Mouse (Mus musculus) heart, embryonic 14.5 days (tissue): ENCODE data around the gene Tmem101. TPM values are rescaled to one million over a fixed set of nuclear protein-coding genes. Genes with fewer than 3 reads are reported as not detected.

ENCODE experiments used
- ATAC-seq: fragments of 200-750 bp; cut with Nextera tagmentation; 2 replicates; pipeline ENCODE4 v1.8.0; 2017; ENCODE audit warnings: low read depth, moderate TSS enrichment; ENCODE audit not compliant: insufficient number of reproducible peaks, insufficient read depth, low FRiP score
- H3K27ac ChIP-seq, 2 experiments: fragments of 200-500 bp in 1 of 2; fragments of 300-500 bp in 1 of 2; sonication (generic) in 1 of 2; replicated peaks in 1 of 2; 2 replicates each; pipeline ENCODE4 v1.5.1; 2012 to 2014; ENCODE audit warnings: low read depth in 2 of 2, low read length in 2 of 2, control low read depth in 1 of 2, mild to moderate bottlenecking in 1 of 2, mixed read lengths in 1 of 2; ENCODE audit not compliant: control insufficient read depth in 1 of 2, insufficient read depth in 1 of 2
- H3K27me3 ChIP-seq: fragments of 300-500 bp; sonication (generic); 2 replicates; pipeline ENCODE4 v1.6.1; 2014; ENCODE audit warnings: mild to moderate bottlenecking, low read length, control low read depth; ENCODE audit not compliant: control insufficient read depth, insufficient read depth
- H3K36me3 ChIP-seq: fragments of 300-500 bp; sonication (generic); 2 replicates; pipeline ENCODE4 v1.6.1; 2014; ENCODE audit warnings: mild to moderate bottlenecking, control low read depth, low read length, mixed read lengths; ENCODE audit not compliant: control insufficient read depth, insufficient read depth
- H3K4me1 ChIP-seq, 2 experiments: fragments of 200-500 bp in 1 of 2; fragments of 300-500 bp in 1 of 2; sonication (generic) in 1 of 2; 2 replicates each; pipeline ENCODE4 v1.6.1; 2012 to 2014; ENCODE audit warnings: low read length in 2 of 2, control low read depth in 1 of 2, mixed read lengths in 1 of 2; ENCODE audit not compliant: control insufficient read depth in 2 of 2, insufficient read depth in 2 of 2
- H3K4me2 ChIP-seq: fragments of 300-500 bp; sonication (generic); 2 replicates; pipeline ENCODE4 v1.6.1; 2014; ENCODE audit warnings: mild to moderate bottlenecking, low read length
- H3K4me3 ChIP-seq, 2 experiments: fragments of 200-500 bp in 1 of 2; fragments of 300-500 bp in 1 of 2; sonication (generic) in 1 of 2; 2 replicates each; pipeline ENCODE4 v1.5.1; 2012 to 2014; ENCODE audit warnings: low read length in 2 of 2, mild to moderate bottlenecking in 2 of 2, control low read depth in 1 of 2, low read depth in 1 of 2, moderate library complexity in 1 of 2; ENCODE audit not compliant: control insufficient read depth in 1 of 2, insufficient read depth in 1 of 2
- H3K9ac ChIP-seq: fragments of 300-500 bp; sonication (generic); 2 replicates; pipeline ENCODE4 v1.6.1; 2014; ENCODE audit warnings: mild to moderate bottlenecking, low read length
- H3K9me3 ChIP-seq: fragments of 300-500 bp; sonication (generic); 2 replicates; pipeline ENCODE4 v1.6.1; 2016; ENCODE audit warnings: low read length, control low read depth; ENCODE audit not compliant: control insufficient read depth
- WGBS: fragments of 180-500 bp; shearing (Covaris S2); extraction: QIAGEN DNeasy Blood & Tissue Kit; methylation state at CpG from one replicate; pipeline ENCODE4 v1.1.7; 2014; 5-methylcytosine and 5-hydroxymethylcytosine counted together
- polyA plus RNA-seq: library from polyadenylated mRNA; unstranded; fragments of >200 nt; fragmentation: Nextera tagmentation; extraction: Ambion mirVana; gene quantifications from 2 replicates; pipeline ENCODE4 v1.2.1, GENCODE M21; 2014

The Tmem101 gene
- 28.2 and 34.1 TPM in 2 replicates for polyA plus RNA-seq

- ATAC-seq: peak; percentile 71
These were observed at the start of gene Tmem101 for GRCm38 (mm10) chr11:102156039-102156785. Gene Tmem101, minus strand, starts transcription at chr11:102156404.

GRCm38 (mm10) chr11:102201408-102201821 is 45.2 kb upstream of the Tmem101 start:
- Histone ChIP-seq H3K4me2 (no peak overlapping the region), H3K9ac (no peak overlapping the region), H3K4me3 (no peak overlapping the region), H3K4me1 (peaks cover 10 to 19% of the 10 kb centered on the region in 2 experiments), H3K36me3 (peaks cover 100% of the 10 kb centered on the region), H3K9me3 (no peaks in the 10 kb centered on the region), H3K27ac (no peak overlapping the region), H3K27me3 (no peaks in the 10 kb centered on the region)
- ATAC-seq: no peak
- WGBS: 82% methylated on average over 12 of the region's 12 CpGs

More at GRCm38 (mm10) chr11:102156039-102156785, at the start of gene Tmem101:
- Histone ChIP-seq H3K27me3 (no peaks in the 10 kb centered on the region), H3K27ac (peak within 1 kb of the TSS in 1 of 2 experiments; percentile 12; a peak in 1 of 4 replicates), H3K36me3 (peaks cover 30% of the 10 kb centered on the region), H3K4me2 (peak within 1 kb of the TSS; percentile 93), H3K9ac (peak within 1 kb of the TSS; percentile 81), H3K4me1 (peaks cover 0 to 8% of the 10 kb centered on the region in 2 experiments; a peak in 2 of 4 replicates), H3K4me3 (peak within 1 kb of the TSS; percentile 73 to 74), H3K9me3 (no peaks in the 10 kb centered on the region)
- under 1% methylated on average over 37 of the region's 37 CpGs for WGBS

GRCm38 (mm10) chr11:102199856-102200255 is 43.7 kb upstream of the Tmem101 start:
- no peak for ATAC-seq
- no peak overlapping the region for H3K4me2 ChIP-seq
- no peak overlapping the region for H3K4me3 ChIP-seq
- H3K27me3 ChIP-seq: no peaks in the 10 kb centered on the region
- no peaks in the 10 kb centered on the region for H3K9me3 ChIP-seq
- 65% methylated on average over 9 of the region's 9 CpGs for whole genome bisulfite sequencing
- no peak overlapping the region for H3K9ac ChIP-seq
- peaks cover 9 to 12% of the 10 kb centered on the region in 2 experiments for H3K4me1 ChIP-seq
- H3K36me3 ChIP-seq: peaks cover 100% of the 10 kb centered on the region
- no peak overlapping the region for H3K27ac ChIP-seq

- peaks cover 0 to 2% of the 10 kb centered on the region in 2 experiments; a peak in 1 of 4 replicates for H3K4me1 ChIP-seq
- H3K4me3 ChIP-seq: no peak overlapping the region
- H3K27ac ChIP-seq: no peak overlapping the region
- H3K27me3 ChIP-seq: no peaks in the 10 kb centered on the region
- peaks cover 100% of the 10 kb centered on the region for H3K36me3 ChIP-seq
- WGBS: 73% methylated on average over 6 of the region's 6 CpGs
- no peak overlapping the region for H3K9ac ChIP-seq
- no peak for ATAC-seq
- no peak overlapping the region for H3K4me2 ChIP-seq
- no peaks in the 10 kb centered on the region for H3K9me3 ChIP-seq
These were observed 42.0 kb upstream of the Tmem101 start for GRCm38 (mm10) chr11:102198245-102198644.

DNA sequence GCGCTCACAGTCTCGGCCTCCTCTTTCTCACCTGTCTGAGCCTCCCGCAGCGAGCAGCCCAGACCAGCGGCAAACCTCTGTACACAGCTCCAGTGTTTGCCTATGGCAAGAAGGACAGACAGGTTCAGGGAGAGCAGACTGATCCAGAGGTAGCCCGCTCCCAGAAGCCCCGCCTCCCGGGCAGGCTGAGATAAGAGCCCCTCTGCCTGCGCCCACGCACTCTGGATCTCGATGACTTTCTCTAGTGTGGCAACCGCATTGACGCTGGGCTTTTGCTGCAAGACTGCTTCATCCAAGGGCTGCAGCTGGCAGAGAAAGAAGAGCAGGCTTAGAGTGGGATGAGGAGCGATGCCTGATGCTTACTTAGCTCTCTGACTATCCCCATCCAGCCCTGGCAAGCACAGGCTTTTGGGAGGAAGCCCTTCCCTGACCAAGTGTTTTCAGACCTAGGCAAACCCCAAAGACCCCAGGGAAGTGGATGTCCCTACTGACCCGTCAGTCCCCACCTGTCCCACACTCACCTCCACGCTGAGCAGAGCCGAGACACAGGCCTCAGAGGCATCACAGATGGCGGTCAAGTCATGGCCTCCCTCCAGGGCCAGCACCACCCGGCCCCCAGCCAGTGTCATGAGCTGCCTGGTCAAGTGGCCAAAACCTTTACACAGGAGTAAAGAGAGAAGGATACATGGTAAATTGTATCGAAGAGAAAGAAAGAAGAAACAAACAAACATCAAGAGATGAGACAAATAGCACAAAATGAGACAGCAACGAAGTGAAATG is 40.0 kb upstream of the Tmem101 start:
- Histone ChIP-seq H3K4me1 (peaks cover 0 to 2% of the 10 kb centered on the region in 2 experiments; a peak in 1 of 4 replicates), H3K4me3 (no peak overlapping the region), H3K27ac (no peak overlapping the region), H3K36me3 (peaks cover 93% of the 10 kb centered on the region), H3K27me3 (no peaks in the 10 kb centered on the region), H3K9me3 (no peaks in the 10 kb centered on the region), H3K4me2 (no peak overlapping the region), H3K9ac (0 out of 2 replicates have a peak overlapping the region, but pooled peaks have one; percentile 19)
- no peak for ATAC-seq
- WGBS: 59% methylated on average over 21 of the region's 21 CpGs

DNA sequence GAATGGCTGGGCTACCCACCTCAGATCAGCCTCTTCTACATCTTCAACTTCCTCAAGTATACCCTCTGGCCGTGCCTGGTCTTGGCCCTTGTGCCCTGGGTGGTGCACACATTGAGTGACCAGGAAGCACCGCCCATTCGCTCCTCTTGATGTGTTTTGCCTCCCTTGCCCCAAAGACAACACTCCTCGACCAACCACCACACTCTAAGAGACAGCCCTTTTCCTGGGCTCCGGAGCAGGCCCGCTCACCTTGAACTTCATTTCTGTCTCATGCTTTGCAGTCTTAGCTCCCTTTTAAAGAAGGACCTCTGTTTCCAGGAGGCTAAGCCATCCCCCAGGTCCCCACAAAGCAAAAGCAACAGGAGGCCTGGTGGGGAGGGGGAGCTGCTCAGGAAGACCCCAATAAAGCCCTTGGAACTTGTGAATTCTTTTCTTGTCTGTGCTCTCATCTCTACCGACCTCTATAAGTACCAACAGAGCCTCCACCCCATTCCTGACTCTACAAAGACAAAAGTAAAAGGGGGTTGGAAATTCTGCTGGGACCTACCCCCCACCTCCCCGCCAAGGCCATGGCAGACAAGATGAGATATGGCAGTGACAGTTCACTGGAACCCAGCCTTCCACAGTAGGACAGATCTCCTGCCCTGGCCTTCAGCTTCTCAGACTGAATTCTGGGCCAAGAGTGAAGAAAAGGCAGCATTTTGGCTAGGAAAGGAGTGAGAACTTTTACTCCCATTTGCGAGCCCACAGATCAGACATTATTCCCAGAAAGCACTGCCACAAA is 37.6 kb upstream of the Tmem101 start:
- Histone ChIP-seq H3K27ac (no peak overlapping the region), H3K4me2 (no peak overlapping the region), H3K9ac (no peak overlapping the region), H3K27me3 (no peaks in the 10 kb centered on the region), H3K36me3 (peaks cover 70% of the 10 kb centered on the region), H3K4me1 (peaks cover 4 to 12% of the 10 kb centered on the region in 2 experiments), H3K9me3 (no peaks in the 10 kb centered on the region), H3K4me3 (no peak overlapping the region)
- WGBS: 85% methylated on average over 9 of the region's 9 CpGs
- ATAC-seq: no peak

GRCm38 (mm10) chr11:102190848-102191247 is 34.6 kb upstream of the Tmem101 start:
- peak overlapping the region; percentile 77 for H3K9ac ChIP-seq
- ATAC-seq: no peak
- WGBS: 53% methylated on average over 4 of the region's 4 CpGs
- peaks cover 40% of the 10 kb centered on the region for H3K36me3 ChIP-seq
- no peaks in the 10 kb centered on the region for H3K9me3 ChIP-seq
- no peaks in the 10 kb centered on the region for H3K27me3 ChIP-seq
- no peak overlapping the region for H3K4me3 ChIP-seq
- H3K27ac ChIP-seq: no peak overlapping the region
- peak overlapping the region; percentile 77 for H3K4me2 ChIP-seq
- peaks cover 2 to 12% of the 10 kb centered on the region in 2 experiments; a peak in 3 of 4 replicates for H3K4me1 ChIP-seq
